Mouse (Mus musculus): Measurements from ENCODE around the gene Grk5. TPM values are rescaled to one million over a fixed set of nuclear protein-coding genes. Genes with fewer than 3 reads are reported as not detected.

Gene Grk5
- total RNA-seq, 2 experiments from 2014 or later = 14.4 to 14.8 TPM

- intact Hi-C loops (cut with DNase I) = no loop called here
- peak in 1 of 2 experiments; percentile 10 for DNase-seq (ENCODE audit: low spot score in 2 of 2)
These were observed 159.9 kb downstream of the Grk5 start for GRCm38 (mm10) chr19:61049413-61049812.

DNA sequence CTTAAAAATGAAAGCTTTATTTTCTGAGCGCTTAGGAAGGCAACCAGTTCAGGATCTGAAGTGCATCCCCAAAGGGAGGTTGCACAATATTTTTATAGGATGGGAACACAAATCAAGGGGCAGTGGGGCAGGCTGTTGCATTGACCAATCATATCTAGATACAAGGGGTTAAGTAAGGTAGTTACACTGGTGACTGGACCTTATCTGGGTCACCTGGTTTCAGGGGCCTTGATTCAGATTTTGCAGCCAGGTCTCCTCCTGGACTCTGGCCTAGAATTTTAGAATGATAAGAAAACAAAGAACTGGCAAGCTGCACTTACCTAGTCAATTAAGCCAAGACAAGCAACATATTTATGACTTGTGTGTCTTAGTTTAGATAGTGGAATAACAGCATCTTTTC lies 161.6 kb downstream of the Grk5 start:
- intact Hi-C loops (cut with DNase I) = no loop called here
- no peak for DNase-seq (ENCODE audit: low spot score in 2 of 2)

DNA sequence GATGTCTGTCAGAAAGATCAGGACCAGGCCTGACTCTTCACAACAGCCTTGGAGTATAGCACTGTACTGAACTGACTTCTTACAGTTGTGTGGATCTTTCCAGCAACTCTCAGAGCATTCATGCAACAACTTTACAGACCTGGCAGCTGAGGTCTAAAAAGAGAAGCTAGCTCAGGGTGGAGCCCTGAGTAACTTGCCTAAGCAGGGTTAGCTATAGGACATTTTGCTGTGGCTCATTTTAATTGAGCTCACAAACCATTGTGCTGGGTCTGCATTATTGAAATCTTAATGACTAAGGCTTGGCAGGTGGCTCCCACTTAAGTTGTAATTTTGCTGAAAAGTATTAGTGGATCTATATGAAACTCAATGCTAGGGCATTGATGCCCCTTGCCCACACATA lies 162.5 kb downstream of the Grk5 start:
- intact Hi-C loops (cut with DNase I) = no loop called here
- DNase-seq (ENCODE audit: low spot score in 2 of 2) = no peak

- DNase-seq (ENCODE audit: low spot score in 2 of 2) = no peak
- intact Hi-C loops (cut with DNase I) = no loop called here
These were observed 163.2 kb downstream of the Grk5 start for GRCm38 (mm10) chr19:61052786-61053185.

- DNase-seq (ENCODE audit: low spot score in 2 of 2) = no peak
- intact Hi-C loops (cut with DNase I) = no loop called here
These were observed 167.3 kb downstream of the Grk5 start for GRCm38 (mm10) chr19:61056783-61057410.

GRCm38 (mm10) chr19:61057581-61057980 lies 168.0 kb downstream of the Grk5 start:
- intact Hi-C loops (cut with DNase I) = no loop called here
- DNase-seq (ENCODE audit: low spot score in 2 of 2) = no peak

- DNase-seq (ENCODE audit: low spot score in 2 of 2) = no peak
- intact Hi-C loops (cut with DNase I) = no loop called here
These were observed 174.8 kb downstream of the Grk5 start for GRCm38 (mm10) chr19:61064386-61064785.

- intact Hi-C loops (cut with DNase I) = no loop called here
- DNase-seq (ENCODE audit: low spot score in 2 of 2) = no peak
These were observed 175.5 kb downstream of the Grk5 start for GRCm38 (mm10) chr19:61065011-61065410.

GRCm38 (mm10) chr19:61078622-61079021 lies 189.1 kb downstream of the Grk5 start:
- intact Hi-C loops (cut with DNase I) = no loop called here
- no peak for DNase-seq (ENCODE audit: low spot score in 2 of 2)

DNA sequence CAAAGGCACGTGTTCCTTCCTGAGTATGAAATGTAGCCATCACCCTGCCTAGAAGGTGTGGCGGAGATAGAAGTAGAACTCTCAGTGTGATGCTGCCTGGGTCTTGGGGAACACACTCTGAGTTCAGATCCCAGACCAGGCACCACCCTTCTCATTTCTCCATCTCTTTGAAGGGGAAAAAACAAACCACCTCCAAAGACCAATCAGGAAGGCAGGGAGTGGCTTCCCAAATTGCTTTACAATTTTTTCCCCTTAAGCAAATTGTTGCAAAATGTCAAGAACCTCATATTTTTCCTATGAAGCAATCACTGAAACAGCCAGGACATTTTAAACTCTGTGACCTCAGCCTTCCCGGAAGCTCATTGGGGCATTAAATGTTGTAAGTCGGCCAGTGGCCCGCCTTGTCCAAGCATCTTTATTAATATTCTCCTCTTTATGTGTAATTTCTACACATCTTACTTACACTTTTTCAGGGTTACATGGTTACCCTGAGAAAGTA lies 190.8 kb downstream of the Grk5 start:
- intact Hi-C loops (cut with DNase I) = no loop called here
- DNase-seq (ENCODE audit: low spot score in 2 of 2) = no peak

- DNase-seq (ENCODE audit: low spot score in 2 of 2) = no peak
- intact Hi-C loops (cut with DNase I) = no loop called here
These were observed 193.5 kb downstream of the Grk5 start for GRCm38 (mm10) chr19:61083006-61083405.

- DNase-seq (ENCODE audit: low spot score in 2 of 2) = peak; percentile 91 to 96
- intact Hi-C loops (cut with DNase I) = loop anchor here (1.0 kb wide), 1 partner anchor 195 kb away; the partner anchor contains the start of gene Grk5
These were observed 194.8 kb downstream of the Grk5 start for GRCm38 (mm10) chr19:61084149-61084940.

GRCm38 (mm10) chr19:61085217-61085616 lies 195.7 kb downstream of the Grk5 start:
- intact Hi-C loops (cut with DNase I) = no loop called here

DNA sequence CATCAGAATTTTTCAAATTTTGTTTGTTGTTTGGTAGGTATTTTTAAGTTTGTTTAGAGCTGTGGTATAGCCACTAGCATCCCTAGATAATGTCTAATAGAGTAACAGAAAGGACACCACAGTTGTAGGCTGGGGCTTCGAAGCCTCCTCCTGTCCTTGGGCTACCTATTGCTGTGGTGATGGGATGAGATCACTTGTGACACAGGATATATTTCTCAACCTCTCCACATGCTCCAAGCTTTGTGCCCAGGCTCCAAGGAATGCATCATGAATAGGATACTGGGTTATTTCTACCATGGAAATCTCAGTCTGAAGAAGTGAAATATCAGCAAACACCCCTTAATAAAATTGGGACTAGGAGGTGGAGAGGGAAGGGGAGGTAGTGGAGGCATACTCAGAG lies 198.2 kb downstream of the Grk5 start:
- no peak for DNase-seq (ENCODE audit: low spot score in 2 of 2)
- intact Hi-C loops (cut with DNase I) = no loop called here

More at GRCm38 (mm10) chr19:61085217-61085616, 195.7 kb downstream of the Grk5 start:
- DNase-seq (ENCODE audit: low spot score in 2 of 2) = no peak

GRCm38 (mm10) chr19:61089001-61089400 lies 199.5 kb downstream of the Grk5 start:
- DNase-seq (ENCODE audit: low spot score in 2 of 2) = no peak
- intact Hi-C loops (cut with DNase I) = no loop called here

GRCm38 (mm10) chr19:61090541-61090940 lies 201.0 kb downstream of the Grk5 start:
- intact Hi-C loops (cut with DNase I) = no loop called here
- no peak for DNase-seq (ENCODE audit: low spot score in 2 of 2)

GRCm38 (mm10) chr19:61096776-61097175 lies 207.2 kb downstream of the Grk5 start:
- intact Hi-C loops (cut with DNase I) = no loop called here

GRCm38 (mm10) chr19:61097764-61098163 lies 208.2 kb downstream of the Grk5 start:
- intact Hi-C loops (cut with DNase I) = no loop called here
- DNase-seq (ENCODE audit: low spot score in 2 of 2) = peak; percentile 16 to 51

More at GRCm38 (mm10) chr19:61096776-61097175, 207.2 kb downstream of the Grk5 start:
- DNase-seq (ENCODE audit: low spot score in 2 of 2) = no peak

DNA sequence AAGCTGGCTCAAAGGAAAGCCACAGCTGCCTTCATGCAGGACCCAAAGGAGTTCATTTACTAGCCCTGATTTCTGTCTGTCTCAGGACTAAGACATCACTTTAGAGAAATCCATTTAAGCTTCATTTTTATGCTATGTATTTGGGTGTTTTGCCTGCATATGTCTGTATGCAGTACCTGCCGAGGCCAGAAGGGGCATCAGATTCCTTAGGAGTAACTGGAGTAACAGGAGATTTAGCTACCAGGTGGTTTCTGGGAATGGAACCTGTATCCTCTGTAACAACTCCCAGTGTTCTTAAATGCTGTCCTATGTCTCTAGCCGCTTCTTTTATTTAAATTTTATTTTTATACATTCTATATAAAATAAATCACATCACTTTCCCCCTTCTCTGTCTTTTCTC lies 220.6 kb downstream of the Grk5 start:
- intact Hi-C loops (cut with DNase I) = no loop called here
- no peak for DNase-seq (ENCODE audit: low spot score in 2 of 2)

GRCm38 (mm10) chr19:61131096-61131495 lies 241.5 kb downstream of the Grk5 start:
- intact Hi-C loops (cut with DNase I) = no loop called here
- no peak for DNase-seq (ENCODE audit: low spot score in 2 of 2)

- intact Hi-C loops (cut with DNase I) = no loop called here
- DNase-seq (ENCODE audit: low spot score in 2 of 2) = no peak
These were observed 249.1 kb downstream of the Grk5 start for GRCm38 (mm10) chr19:61138655-61139054.
